Mouse (Mus musculus) ES-Bruce4 (cell line): ENCODE results near the gene Bckdk.

Experiments
- CTCF ChIP-seq: IDR thresholded peaks from one replicate; pipeline ENCODE4 v1.8.1; 2011; ENCODE audit warnings: low read depth, low read length
- EP300 ChIP-seq: IDR thresholded peaks from 2 replicates; pipeline ENCODE4 v1.6.1; 2011; ENCODE audit warnings: low read depth, low read length; ENCODE audit not compliant: insufficient read depth
- POLR2A ChIP-seq: IDR thresholded peaks from one replicate; pipeline ENCODE4 v1.8.1; 2011; ENCODE audit warnings: low read length; ENCODE audit not compliant: insufficient read depth

GRCm38 (mm10) chr7:127888821-127889220 is 15.1 kb upstream of the Bckdk start:
- TF ChIP-seq CTCF (no peak), EP300 (no peak), POLR2A (no peak)
